In genomic region chr1:131274725-131275539, GRCm38 (mm10) we compare ENCODE assay signal across 11 mouse cellular contexts. TPM values are rescaled to one million over a fixed set of nuclear protein-coding genes. Genes with fewer than 3 reads are reported as not detected.
DNase-seq lines count a peak whose midpoint lies in the region; ATAC-seq and TF ChIP-seq lines count a peak whose summit lies in the region.
"Had no signal": no experiment of that assay in that cellular context is flagged by ENCODE, and none has a peak within 500 bp of the region (broad histone marks: within the 10 kb centered on the region; RNA-seq: fewer than 3 reads in every experiment).

No protein-coding gene starts in this region.

- 32% methylated on average over 22 of the region's 22 CpGs for WGBS in lung, postnatal 0 days
- 43% methylated on average over 22 of the region's 22 CpGs for WGBS in kidney, embryonic 16.5 days
- 21% methylated on average over 22 of the region's 22 CpGs for WGBS in small intestine, adult 2 months
- 54% methylated on average over 22 of the region's 22 CpGs for WGBS in midbrain, embryonic 15.5 days

- H3K27ac ChIP-seq in lung, postnatal 0 days (ENCODE audit: low read length) = no peak overlapping the region
- no peak overlapping the region for H3K27ac ChIP-seq in kidney, embryonic 16.5 days (ENCODE audit: low read length)
- H3K27ac ChIP-seq in small intestine, adult 2 months (ENCODE audit: insufficient read depth, low read depth, low read length) = peak overlapping the region; percentile 80
- H3K27ac ChIP-seq in midbrain, embryonic 15.5 days = no peak overlapping the region

- ATAC-seq in lung, postnatal 0 days = no peak
- ATAC-seq in kidney, embryonic 16.5 days (ENCODE audit: low FRiP score, low TSS enrichment) = no peak
- no peak for ATAC-seq in midbrain, embryonic 15.5 days (replicated peaks)

- no peak overlapping the region for H3K4me3 ChIP-seq in lung, postnatal 0 days (ENCODE audit: low read depth, low read length)
- no peak overlapping the region for H3K4me3 ChIP-seq in kidney, embryonic 16.5 days (ENCODE audit: low read length)
- peak overlapping the region; percentile 65 for H3K4me3 ChIP-seq in small intestine, adult 2 months (ENCODE audit: low read depth, low read length)
- no peak overlapping the region for H3K4me3 ChIP-seq in midbrain, embryonic 15.5 days

- H3K27me3 ChIP-seq in lung, postnatal 0 days (replicated peaks; ENCODE audit: insufficient read depth, low read length) = no peaks in the 10 kb centered on the region
- H3K27me3 ChIP-seq in kidney, embryonic 16.5 days (ENCODE audit: insufficient read depth, low read length) = no peaks in the 10 kb centered on the region
- H3K27me3 ChIP-seq in small intestine, adult 2 months (ENCODE audit: control insufficient read depth, insufficient read depth, low read length) = no peaks in the 10 kb centered on the region
- 0 out of 2 replicates have a peak, but pooled peaks cover 1% of the 10 kb centered on the region for H3K27me3 ChIP-seq in midbrain, embryonic 15.5 days (replicated peaks)

- peak; percentile 24 for TF ChIP-seq CTCF in lung, postnatal 0 days (IDR thresholded peaks at IDR 0.05)
- no peak for TF ChIP-seq CTCF in small intestine, adult 2 months (IDR thresholded peaks at IDR 0.05; ENCODE audit: extremely low read depth, insufficient read length, insufficient replicate concordance, low read depth, low read length)

- TF ChIP-seq POLR2A in small intestine, adult 2 months (IDR thresholded peaks at IDR 0.05; ENCODE audit: low read depth, low read length) = peak; percentile 27; the same call in 1 of the 2 replicates

- peaks cover 6% of the 10 kb centered on the region; the same call in 1 of the 2 replicates for H3K4me1 ChIP-seq in lung, postnatal 0 days (ENCODE audit: insufficient read depth, low read depth, low read length)
- peaks cover 24% of the 10 kb centered on the region for H3K4me1 ChIP-seq in kidney, embryonic 16.5 days (ENCODE audit: insufficient read depth, low read length)
- H3K4me1 ChIP-seq in small intestine, adult 2 months (ENCODE audit: control insufficient read depth, insufficient read depth, insufficient read length, low read length) = peaks cover 26% of the 10 kb centered on the region
- peaks cover 3% of the 10 kb centered on the region for H3K4me1 ChIP-seq in midbrain, embryonic 15.5 days

- no peak for TF ChIP-seq EP300 in lung, postnatal 0 days (IDR thresholded peaks at IDR 0.05)

- H3K9me3 ChIP-seq in lung, postnatal 0 days (ENCODE audit: low read length) = no peaks in the 10 kb centered on the region
- no peaks in the 10 kb centered on the region for H3K9me3 ChIP-seq in kidney, embryonic 16.5 days (ENCODE audit: low read length)
- H3K9me3 ChIP-seq in midbrain, embryonic 15.5 days = no peaks in the 10 kb centered on the region

- no peak overlapping the region for H3K9ac ChIP-seq in lung, postnatal 0 days (replicated peaks; ENCODE audit: low read depth)
- no peak overlapping the region for H3K9ac ChIP-seq in kidney, embryonic 16.5 days (replicated peaks; ENCODE audit: low read length)
- H3K9ac ChIP-seq in midbrain, embryonic 15.5 days = no peak overlapping the region

- DNase-seq in adrenal gland, adult 2 months = peak; percentile 50
- no peak for DNase-seq in adrenal gland, adult 8-10 months
- DNase-seq in lung, postnatal 0 days (ENCODE audit: low spot score) = no peak
- DNase-seq in lung, adult 18-20 months = no peak
- no peak for DNase-seq in left cerebral cortex, adult 9 months (ENCODE audit: low spot score in 2 of 2)
- DNase-seq: cerebellum, postnatal 25 days; heart, adult 18-20 months; midbrain, embryonic 14.5 days had no signal

- no peaks in the 10 kb centered on the region for H3K36me3 ChIP-seq in lung, postnatal 0 days (ENCODE audit: insufficient read depth, low read length)
- no peaks in the 10 kb centered on the region for H3K36me3 ChIP-seq in kidney, embryonic 16.5 days (ENCODE audit: insufficient read depth, low read length)
- peaks cover 20% of the 10 kb centered on the region for H3K36me3 ChIP-seq in small intestine, adult 2 months (ENCODE audit: control insufficient read depth, insufficient read depth, low read length)
- no peaks in the 10 kb centered on the region for H3K36me3 ChIP-seq in midbrain, embryonic 15.5 days (replicated peaks)

- H3K4me2 ChIP-seq in lung, postnatal 0 days (replicated peaks; ENCODE audit: low read depth, low read length) = 0 out of 2 replicates have a peak overlapping the region, but pooled peaks have one; percentile 5
- H3K4me2 ChIP-seq in kidney, embryonic 16.5 days (replicated peaks; ENCODE audit: low read depth, low read length) = 0 out of 2 replicates have a peak overlapping the region, but pooled peaks have one; percentile 4
- H3K4me2 ChIP-seq in midbrain, embryonic 15.5 days = no peak overlapping the region

RNA-seq across cellular contexts. Expression of gene Ikbke, which starts 4.5 kb away (rescaled TPM):
- total RNA-seq in adrenal gland, adult 2 months (2021) = 10 to 100 TPM; 10.7 to 14.1 TPM
- 11.1 and 15.2 TPM in 2 replicates for polyA plus RNA-seq in adrenal gland, adult 2 months (2012; rRNA removed)
- total RNA-seq in adrenal gland, adult 8-10 months (2022) = 10 to 100 TPM; 14.1 to 64.0 (median 26.2) TPM
- 2.9 and 4.1 TPM in 2 replicates for polyA plus RNA-seq in lung, postnatal 0 days (2015; fragmentation: Nextera tagmentation; extraction: Ambion mirVana)
- 4.8 and 5.5 TPM in 2 replicates for polyA plus RNA-seq in kidney, embryonic 16.5 days (2015; fragmentation: Nextera tagmentation; extraction: Ambion mirVana)
- polyA plus RNA-seq in small intestine, adult 2 months (2012; rRNA removed) = 16.3 and 43.9 TPM in 2 replicates
- polyA plus RNA-seq in midbrain, embryonic 15.5 days (2015; fragmentation: Nextera tagmentation; extraction: Ambion mirVana) = 0.83 and 0.92 TPM in 2 replicates

RNA-seq across cellular contexts. Expression of gene Rassf5, which starts 29.9 kb away (rescaled TPM):
- 10 to 100 TPM in 1 of 2 experiments, 1 to 10 TPM in 1; 8.6 to 13.0 TPM for total RNA-seq in adrenal gland, adult 2 months (2021)
- 25.7 and 39.3 TPM in 2 replicates for polyA plus RNA-seq in adrenal gland, adult 2 months (2012; rRNA removed)
- 10 to 100 TPM; 13.1 to 23.8 (median 20.7) TPM for total RNA-seq in adrenal gland, adult 8-10 months (2022)
- polyA plus RNA-seq in lung, postnatal 0 days (2015; fragmentation: Nextera tagmentation; extraction: Ambion mirVana) = 7.5 and 8.3 TPM in 2 replicates
- polyA plus RNA-seq in kidney, embryonic 16.5 days (2015; fragmentation: Nextera tagmentation; extraction: Ambion mirVana) = 2.6 and 3.1 TPM in 2 replicates
- 2.9 and 4.0 TPM in 2 replicates for polyA plus RNA-seq in small intestine, adult 2 months (2012; rRNA removed)
- polyA plus RNA-seq in midbrain, embryonic 15.5 days (2015; fragmentation: Nextera tagmentation; extraction: Ambion mirVana) = 3.2 and 3.6 TPM in 2 replicates
